Mouse (Mus musculus): ENCODE measurements around the gene Gm8297.
"Not testable (repeated sequence)": the region's sequence is repeated elsewhere in the genome, so short reads cannot be mapped to it uniquely, and the experiment has no call there.

Gene Gm8297

GRCm38 (mm10) chr14:4983635-4984034 lies at the start of gene Gm8297:
TSS of gene Gm8297 (plus strand) at chr14:4983935.
- DNase-seq (ENCODE audit: low spot score in 2 of 2), result not testable (repeated sequence)

GRCm38 (mm10) chr14:5015591-5015990 lies 31.9 kb downstream of the Gm8297 start, which contains the start of gene Gm3298:
TSS of gene Gm3298 (plus strand) at chr14:5015891.
- not testable (repeated sequence) for DNase-seq (ENCODE audit: low spot score in 2 of 2)

Measured in urinary bladder, postnatal 4 days (tissue).